Mouse (Mus musculus) heart, embryonic 10.5 days (tissue): ENCODE measurements around the gene Gas7. TPM values are rescaled to one million over a fixed set of nuclear protein-coding genes. Genes with fewer than 3 reads are reported as not detected.

Experiments
- DNase-seq: peaks from one replicate; pipeline ENCODE4 v3.0.0-alpha.2; 2017; ENCODE audit warnings: low spot score
- H3K27ac ChIP-seq: fragments of 300-500 bp; sonication (generic); 2 replicates; pipeline ENCODE4 v1.5.1; 2016; ENCODE audit warnings: mild to moderate bottlenecking
- H3K27me3 ChIP-seq: fragments of 300-500 bp; sonication (generic); 2 replicates; pipeline ENCODE4 v1.6.1; 2016; ENCODE audit warnings: mild to moderate bottlenecking; ENCODE audit not compliant: poor library complexity, insufficient read depth, severe bottlenecking
- H3K36me3 ChIP-seq: fragments of 300-500 bp; sonication (generic); 2 replicates; pipeline ENCODE4 v1.6.1; 2016; ENCODE audit warnings: mild to moderate bottlenecking, moderate library complexity
- H3K4me1 ChIP-seq: fragments of 300-500 bp; sonication (generic); 2 replicates; pipeline ENCODE4 v1.6.1; 2016; ENCODE audit warnings: mild to moderate bottlenecking
- H3K4me3 ChIP-seq: fragments of 300-500 bp; sonication (generic); 2 replicates; pipeline ENCODE4 v1.5.1; 2016; ENCODE audit warnings: mild to moderate bottlenecking, moderate library complexity
- H3K9me3 ChIP-seq: fragments of 300-500 bp; sonication (generic); 2 replicates; pipeline ENCODE4 v1.6.1; 2016; ENCODE audit warnings: mild to moderate bottlenecking, moderate library complexity
- WGBS: fragments of 180-500 bp; shearing (Covaris S2); methylation state at CpG from one replicate; pipeline ENCODE4 v1.1.7; 2016; 5-methylcytosine and 5-hydroxymethylcytosine counted together
- polyA plus RNA-seq: library from polyadenylated mRNA; unstranded; fragments of >200 nt; fragmentation: Nextera tagmentation; extraction: Ambion mirVana; gene quantifications from 2 replicates; pipeline ENCODE4 v1.2.1, GENCODE M21; 2016

Gene Gas7
- 3.0 and 6.1 TPM in 2 replicates for polyA plus RNA-seq

DNA sequence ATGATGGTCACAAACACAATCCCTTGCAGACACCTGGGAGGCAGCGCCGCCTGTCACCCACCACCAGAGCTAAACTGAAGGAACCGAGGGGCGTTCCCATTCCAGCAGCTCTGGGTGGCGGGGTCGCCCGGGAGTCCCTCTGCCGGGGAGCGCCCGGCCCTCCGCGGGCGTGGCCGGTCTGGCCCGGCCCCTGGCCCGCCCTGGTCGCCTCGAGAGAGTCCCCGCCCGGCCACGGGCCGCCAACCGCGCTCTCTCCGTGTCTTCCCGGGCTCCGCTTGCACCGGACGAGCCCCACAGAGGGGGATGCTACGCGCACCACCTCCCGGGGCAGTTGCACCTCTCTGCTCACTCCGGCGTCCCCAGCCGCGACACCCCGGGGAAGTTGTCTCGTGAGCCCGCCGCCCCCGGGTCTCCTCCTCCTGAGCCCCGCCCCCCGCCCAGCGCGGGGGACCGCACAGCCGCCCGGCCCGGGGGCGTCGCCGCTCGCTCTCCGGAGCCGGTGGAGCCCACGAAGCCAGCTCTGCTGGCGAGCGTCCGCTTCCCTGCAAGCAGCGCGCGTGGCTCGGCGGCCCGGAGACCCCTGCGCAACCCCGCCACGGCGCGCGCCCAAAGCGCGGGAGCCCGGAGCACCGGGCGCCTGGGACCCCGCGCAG is at the start of gene Gas7:
TSS of gene Gas7 (plus strand) at position 564 of the 653 bp plus-strand sequence.
- peak within 1 kb of the TSS; percentile 83 for H3K4me3 ChIP-seq
- 0% methylated on average over 77 of the region's 78 CpGs for WGBS
- H3K27ac ChIP-seq, result peak within 1 kb of the TSS; percentile 88
- H3K9me3 ChIP-seq, result no peaks in the 10 kb centered on the region
- H3K4me1 ChIP-seq, result peaks cover 45% of the 10 kb centered on the region
- no peaks in the 10 kb centered on the region for H3K36me3 ChIP-seq
- H3K27me3 ChIP-seq, result peaks cover 46% of the 10 kb centered on the region
- peak; percentile 85 for DNase-seq

DNA sequence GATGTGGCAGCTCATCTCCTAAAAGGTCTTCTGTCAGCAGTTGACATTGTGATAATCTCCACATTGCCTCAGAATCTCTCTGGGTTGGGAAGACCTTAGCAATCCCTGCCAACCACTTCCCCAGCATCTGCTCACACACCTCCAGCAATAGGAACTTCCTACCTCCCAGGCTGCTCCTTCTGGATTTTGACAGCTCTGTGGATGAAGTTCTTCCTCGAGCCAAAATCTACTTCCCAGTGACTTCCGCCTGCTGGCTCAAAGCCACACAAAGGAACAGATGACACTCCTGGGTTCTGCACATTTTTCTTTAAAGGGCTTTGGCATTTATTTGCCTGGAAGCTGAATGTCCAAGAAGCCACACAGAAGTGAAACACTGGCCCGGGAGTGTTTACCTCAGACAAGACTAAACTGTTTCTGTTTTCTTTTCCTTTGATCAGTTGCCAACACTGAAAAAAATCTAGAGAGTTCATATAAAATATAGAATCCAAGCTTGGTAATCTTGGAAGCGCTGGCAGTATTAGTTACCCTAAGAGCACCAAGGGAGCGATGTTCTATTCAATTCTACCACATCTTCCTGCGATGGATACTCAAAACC is 40.8 kb upstream of the Gas7 start:
- no peaks in the 10 kb centered on the region for H3K27me3 ChIP-seq
- no peak overlapping the region for H3K4me3 ChIP-seq
- H3K9me3 ChIP-seq, result no peaks in the 10 kb centered on the region
- no peaks in the 10 kb centered on the region for H3K4me1 ChIP-seq
- H3K36me3 ChIP-seq, result no peaks in the 10 kb centered on the region
- no peak for DNase-seq
- 73% methylated on average over 6 of the region's 6 CpGs for WGBS
- H3K27ac ChIP-seq, result no peak overlapping the region

DNA sequence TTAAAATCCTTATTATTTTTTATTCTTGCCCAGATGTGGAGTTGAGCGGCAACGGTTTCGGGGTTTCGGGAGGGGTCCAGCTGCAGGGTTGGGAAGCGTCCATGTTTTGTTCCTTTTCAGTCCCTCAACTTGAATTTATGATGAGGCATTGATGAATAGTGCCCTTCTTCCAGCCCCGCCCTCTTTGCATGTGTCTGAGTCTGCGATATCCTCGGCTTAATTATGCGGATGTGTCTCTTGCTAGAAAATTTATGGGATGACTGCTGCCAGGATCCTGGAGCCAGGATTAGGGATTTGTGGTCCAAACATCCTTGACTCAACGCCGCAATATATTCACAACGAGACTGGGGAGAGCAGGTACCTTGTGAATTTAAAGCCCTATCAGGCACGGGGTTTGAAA is 31.7 kb upstream of the Gas7 start:
- no peaks in the 10 kb centered on the region for H3K9me3 ChIP-seq
- 86% methylated on average over 13 of the region's 13 CpGs for WGBS
- H3K27me3 ChIP-seq, result no peaks in the 10 kb centered on the region
- no peak overlapping the region for H3K4me3 ChIP-seq
- DNase-seq, result no peak
- no peak overlapping the region for H3K27ac ChIP-seq
- H3K4me1 ChIP-seq, result no peaks in the 10 kb centered on the region
- no peaks in the 10 kb centered on the region for H3K36me3 ChIP-seq

GRCm38 (mm10) chr11:67428196-67428595 is 27.0 kb upstream of the Gas7 start:
- DNase-seq, result no peak
- no peak overlapping the region for H3K27ac ChIP-seq
- H3K9me3 ChIP-seq, result no peaks in the 10 kb centered on the region
- H3K27me3 ChIP-seq, result peaks cover 11% of the 10 kb centered on the region; the same call in 1 of the 2 replicates
- no peaks in the 10 kb centered on the region for H3K4me1 ChIP-seq
- WGBS, result 35% methylated on average over 3 of the region's 3 CpGs
- H3K4me3 ChIP-seq, result no peak overlapping the region
- no peaks in the 10 kb centered on the region for H3K36me3 ChIP-seq

- no peaks in the 10 kb centered on the region for H3K4me1 ChIP-seq
- DNase-seq, result no peak
- WGBS, result 38% methylated on average over 1 of the region's 1 CpGs
- no peak overlapping the region for H3K4me3 ChIP-seq
- no peaks in the 10 kb centered on the region for H3K9me3 ChIP-seq
- H3K27me3 ChIP-seq, result peaks cover 11% of the 10 kb centered on the region; the same call in 1 of the 2 replicates
- no peaks in the 10 kb centered on the region for H3K36me3 ChIP-seq
- H3K27ac ChIP-seq, result no peak overlapping the region
These were observed 25.4 kb upstream of the Gas7 start for GRCm38 (mm10) chr11:67429836-67430235.

- no peaks in the 10 kb centered on the region for H3K4me1 ChIP-seq
- H3K27me3 ChIP-seq, result peaks cover 11% of the 10 kb centered on the region; the same call in 1 of the 2 replicates
- DNase-seq, result no peak
- 28% methylated on average over 14 of the region's 14 CpGs for WGBS
- no peak overlapping the region for H3K27ac ChIP-seq
- H3K9me3 ChIP-seq, result no peaks in the 10 kb centered on the region
- H3K36me3 ChIP-seq, result no peaks in the 10 kb centered on the region
- no peak overlapping the region for H3K4me3 ChIP-seq
These were observed 24.1 kb upstream of the Gas7 start for GRCm38 (mm10) chr11:67431116-67431645.

DNA sequence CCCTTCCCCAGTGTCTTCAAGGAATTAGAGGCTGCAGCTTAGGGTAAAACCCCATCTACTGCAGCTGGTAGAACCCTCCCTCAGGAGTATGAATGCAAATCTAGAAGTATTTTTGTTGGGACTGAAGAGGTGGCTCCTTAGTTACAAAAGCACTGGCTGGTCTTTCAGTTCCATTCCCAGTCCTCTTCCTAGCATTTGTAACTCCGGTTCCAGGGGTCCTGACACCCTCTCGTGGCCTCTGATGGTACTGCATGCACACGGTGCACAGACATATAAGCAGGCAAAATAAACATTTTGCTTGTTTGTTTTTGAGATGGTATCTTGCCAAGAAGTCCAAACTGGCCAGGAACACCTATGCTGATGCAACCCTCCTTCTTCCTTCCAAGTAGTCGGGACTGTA is 23.4 kb upstream of the Gas7 start:
- no peak for DNase-seq
- no peak overlapping the region for H3K4me3 ChIP-seq
- WGBS, result 60% methylated on average over 4 of the region's 4 CpGs

GRCm38 (mm10) chr11:67433763-67434162 is 21.5 kb upstream of the Gas7 start:
- no peaks in the 10 kb centered on the region for H3K9me3 ChIP-seq
- H3K36me3 ChIP-seq, result no peaks in the 10 kb centered on the region
- 90% methylated on average over 5 of the region's 5 CpGs for WGBS
- H3K4me3 ChIP-seq, result no peak overlapping the region
- H3K27ac ChIP-seq, result no peak overlapping the region
- no peak for DNase-seq
- H3K4me1 ChIP-seq, result no peaks in the 10 kb centered on the region
- H3K27me3 ChIP-seq, result peaks cover 11% of the 10 kb centered on the region; the same call in 1 of the 2 replicates

More for the DNA sequence above, 23.4 kb upstream of the Gas7 start:
- Histone ChIP-seq H3K27me3 (peaks cover 11% of the 10 kb centered on the region; the same call in 1 of the 2 replicates), H3K4me1 (no peaks in the 10 kb centered on the region), H3K9me3 (no peaks in the 10 kb centered on the region), H3K27ac (no peak overlapping the region), H3K36me3 (no peaks in the 10 kb centered on the region)

- no peaks in the 10 kb centered on the region for H3K4me1 ChIP-seq
- H3K27me3 ChIP-seq, result no peaks in the 10 kb centered on the region
- DNase-seq, result no peak
- no peak overlapping the region for H3K4me3 ChIP-seq
- WGBS, result 89% methylated on average over 5 of the region's 5 CpGs
- H3K27ac ChIP-seq, result no peak overlapping the region
- H3K9me3 ChIP-seq, result no peaks in the 10 kb centered on the region
- H3K36me3 ChIP-seq, result no peaks in the 10 kb centered on the region
These were observed 16.5 kb upstream of the Gas7 start for GRCm38 (mm10) chr11:67438746-67439145.

GRCm38 (mm10) chr11:67445058-67445825 is 10.0 kb upstream of the Gas7 start:
- 72% methylated on average over 14 of the region's 14 CpGs for WGBS
- no peaks in the 10 kb centered on the region for H3K9me3 ChIP-seq
- no peaks in the 10 kb centered on the region for H3K4me1 ChIP-seq
- no peaks in the 10 kb centered on the region for H3K36me3 ChIP-seq
- DNase-seq, result no peak
- H3K4me3 ChIP-seq, result no peak overlapping the region
- no peak overlapping the region for H3K27ac ChIP-seq
- 0 out of 2 replicates have a peak, but pooled peaks cover 4% of the 10 kb centered on the region for H3K27me3 ChIP-seq

DNA sequence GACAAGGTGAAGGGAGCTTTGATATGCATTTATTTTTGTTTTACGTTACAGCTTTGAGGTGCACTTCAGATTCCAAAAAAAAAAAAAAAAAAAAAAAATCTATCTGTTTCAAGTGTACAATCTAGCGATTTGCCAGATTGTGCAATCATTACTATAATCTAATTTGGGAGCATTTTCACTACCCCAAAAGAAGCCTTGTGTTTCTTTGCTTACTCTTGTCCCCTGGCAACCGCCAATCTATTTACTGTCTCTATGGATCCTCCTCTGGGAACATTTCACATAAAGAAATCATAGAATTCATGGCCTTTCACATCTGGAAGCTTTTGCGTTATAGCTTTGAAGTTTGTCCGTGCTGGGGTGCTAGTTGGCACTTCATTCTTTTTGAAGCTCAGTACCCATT is 3.7 kb upstream of the Gas7 start:
- peaks cover 19% of the 10 kb centered on the region for H3K27me3 ChIP-seq
- no peak for DNase-seq
- H3K4me1 ChIP-seq, result peaks cover 28% of the 10 kb centered on the region
- H3K9me3 ChIP-seq, result no peaks in the 10 kb centered on the region
- H3K36me3 ChIP-seq, result no peaks in the 10 kb centered on the region
- 82% methylated on average over 5 of the region's 5 CpGs for WGBS
- H3K4me3 ChIP-seq, result no peak overlapping the region
- no peak overlapping the region for H3K27ac ChIP-seq

DNA sequence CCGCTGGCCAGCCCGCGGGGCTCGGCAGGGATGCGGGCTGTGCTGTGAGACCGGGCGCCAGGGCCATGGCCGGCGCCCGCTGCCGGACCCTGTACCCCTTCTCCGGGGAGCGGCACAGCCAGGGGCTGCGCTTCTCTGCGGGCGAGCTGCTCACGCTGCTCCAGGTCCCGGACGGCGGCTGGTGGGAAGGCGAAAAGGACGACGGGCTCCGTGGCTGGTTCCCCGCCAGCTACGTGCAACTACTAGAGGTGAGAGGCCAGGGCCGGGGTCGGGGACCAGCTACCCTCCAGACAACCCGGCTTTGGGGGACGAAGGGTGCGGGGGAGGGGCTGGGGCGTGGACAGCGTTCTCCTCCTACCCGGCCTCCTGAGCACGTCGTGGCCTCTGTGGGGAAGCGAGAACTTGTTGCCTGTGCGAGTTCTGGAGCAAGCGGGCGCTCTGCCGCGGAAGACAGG is 317 bp downstream of the Gas7 start:
- Histone ChIP-seq H3K27ac (peak overlapping the region; percentile 88), H3K27me3 (peaks cover 46% of the 10 kb centered on the region), H3K4me3 (peak overlapping the region; percentile 83), H3K9me3 (no peaks in the 10 kb centered on the region), H3K4me1 (peaks cover 45% of the 10 kb centered on the region), H3K36me3 (no peaks in the 10 kb centered on the region)
- peak; percentile 78 for DNase-seq
- under 1% methylated on average over 42 of the region's 42 CpGs for WGBS

- DNase-seq, result no peak
- Histone ChIP-seq H3K36me3 (no peaks in the 10 kb centered on the region), H3K9me3 (no peaks in the 10 kb centered on the region), H3K4me1 (peaks cover 45% of the 10 kb centered on the region), H3K27ac (peak overlapping the region; percentile 88; the same call in 1 of the 2 replicates), H3K27me3 (peaks cover 46% of the 10 kb centered on the region), H3K4me3 (peak overlapping the region; percentile 83)
- WGBS, result 18% methylated on average over 7 of the region's 7 CpGs
These were observed 792 bp downstream of the Gas7 start for GRCm38 (mm10) chr11:67456029-67456428.
